Mouse (Mus musculus): ENCODE results near the gene Smpd3. TPM values are rescaled to one million over a fixed set of nuclear protein-coding genes. Genes with fewer than 3 reads are reported as not detected.
"Not testable (repeated sequence)": the region's sequence is repeated elsewhere in the genome, so short reads cannot be mapped to it uniquely, and the experiment has no call there.

The Smpd3 gene
- total and polyA plus RNA-seq, 2 experiments from 2014 or later: 81.5 to 111 TPM

- Histone ChIP-seq H3K9ac (replicated peaks; ENCODE audit: low read length, poor library complexity, severe bottlenecking) (no peak overlapping the region), H3K36me3 (ENCODE audit: insufficient read depth, low read length) (no peaks in the 10 kb centered on the region), H3K9me3 (ENCODE audit: low read length) (no peaks in the 10 kb centered on the region), H3K27me3 (ENCODE audit: insufficient read depth, low read length) (no peaks in the 10 kb centered on the region), H3K4me2 (ENCODE audit: low read depth, low read length, poor library complexity, severe bottlenecking) (no peak overlapping the region), H3K4me3 (ENCODE audit: low read depth, low read length) (no peak overlapping the region), H3K27ac (ENCODE audit: low read depth, low read length) (no peak overlapping the region), H3K4me1 (ENCODE audit: insufficient read depth, low read length) (no peaks in the 10 kb centered on the region)
- 82% methylated on average over 6 of the region's 6 CpGs for WGBS
- ATAC-seq (ENCODE audit: low FRiP score): no peak
- DNase-seq (ENCODE audit: low spot score): no peak
- no peak for TF ChIP-seq CTCF (IDR thresholded peaks at IDR 0.05)
Measured at GRCm38 (mm10) chr8:106313120-106313737, 24.6 kb downstream of the Smpd3 start.

- WGBS: 93% methylated on average over 1 of the region's 1 CpGs
- no peaks in the 10 kb centered on the region for H3K36me3 ChIP-seq (ENCODE audit: insufficient read depth, low read length)
- no peak overlapping the region for H3K4me3 ChIP-seq (ENCODE audit: low read depth, low read length)
Measured at GRCm38 (mm10) chr8:106311967-106312366, 25.8 kb downstream of the Smpd3 start.

GRCm38 (mm10) chr8:106310026-106310652, 27.6 kb downstream of the Smpd3 start:
- ATAC-seq (ENCODE audit: low FRiP score) (no peak), DNase-seq (ENCODE audit: low spot score) (no peak)
- no peak for TF ChIP-seq CTCF (IDR thresholded peaks at IDR 0.05)
- H3K4me2 ChIP-seq (ENCODE audit: low read depth, low read length, poor library complexity, severe bottlenecking): no peak overlapping the region
- no peaks in the 10 kb centered on the region for H3K9me3 ChIP-seq (ENCODE audit: low read length)
- WGBS: 93% methylated on average over 5 of the region's 5 CpGs
- no peak overlapping the region for H3K27ac ChIP-seq (ENCODE audit: low read depth, low read length)
- H3K9ac ChIP-seq (replicated peaks; ENCODE audit: low read length, poor library complexity, severe bottlenecking): no peak overlapping the region
- no peaks in the 10 kb centered on the region for H3K4me1 ChIP-seq (ENCODE audit: insufficient read depth, low read length)
- no peak overlapping the region for H3K4me3 ChIP-seq (ENCODE audit: low read depth, low read length)
- no peaks in the 10 kb centered on the region for H3K36me3 ChIP-seq (ENCODE audit: insufficient read depth, low read length)
- H3K27me3 ChIP-seq (ENCODE audit: insufficient read depth, low read length): no peaks in the 10 kb centered on the region

More at GRCm38 (mm10) chr8:106311967-106312366, 25.8 kb downstream of the Smpd3 start:
- Histone ChIP-seq H3K27me3 (ENCODE audit: insufficient read depth, low read length) (no peaks in the 10 kb centered on the region), H3K27ac (ENCODE audit: low read depth, low read length) (no peak overlapping the region), H3K4me1 (ENCODE audit: insufficient read depth, low read length) (no peaks in the 10 kb centered on the region), H3K9ac (replicated peaks; ENCODE audit: low read length, poor library complexity, severe bottlenecking) (no peak overlapping the region), H3K9me3 (ENCODE audit: low read length) (no peaks in the 10 kb centered on the region), H3K4me2 (ENCODE audit: low read depth, low read length, poor library complexity, severe bottlenecking) (no peak overlapping the region)
- TF ChIP-seq CTCF (IDR thresholded peaks at IDR 0.05): peak; percentile 24; the same call in 1 of the 2 replicates
- DNase-seq (ENCODE audit: low spot score) (no peak), ATAC-seq (ENCODE audit: low FRiP score) (no peak)

- WGBS: 76% methylated on average over 6 of the region's 6 CpGs
- not testable (repeated sequence) for H3K9ac ChIP-seq (replicated peaks; ENCODE audit: low read length, poor library complexity, severe bottlenecking); H3K27me3 ChIP-seq (ENCODE audit: insufficient read depth, low read length); H3K36me3 ChIP-seq (ENCODE audit: insufficient read depth, low read length); H3K9me3 ChIP-seq (ENCODE audit: low read length); ATAC-seq (ENCODE audit: low FRiP score); H3K27ac ChIP-seq (ENCODE audit: low read depth, low read length); H3K4me3 ChIP-seq (ENCODE audit: low read depth, low read length); H3K4me1 ChIP-seq (ENCODE audit: insufficient read depth, low read length); DNase-seq (ENCODE audit: low spot score); H3K4me2 ChIP-seq (ENCODE audit: low read depth, low read length, poor library complexity, severe bottlenecking)
Measured at GRCm38 (mm10) chr8:106308082-106308786, 29.6 kb downstream of the Smpd3 start.

- Histone ChIP-seq H3K9me3 (ENCODE audit: low read length) (no peaks in the 10 kb centered on the region), H3K27ac (ENCODE audit: low read depth, low read length) (no peak overlapping the region), H3K27me3 (ENCODE audit: insufficient read depth, low read length) (no peaks in the 10 kb centered on the region), H3K4me2 (ENCODE audit: low read depth, low read length, poor library complexity, severe bottlenecking) (no peak overlapping the region), H3K4me3 (ENCODE audit: low read depth, low read length) (no peak overlapping the region), H3K36me3 (ENCODE audit: insufficient read depth, low read length) (no peaks in the 10 kb centered on the region), H3K9ac (replicated peaks; ENCODE audit: low read length, poor library complexity, severe bottlenecking) (no peak overlapping the region), H3K4me1 (ENCODE audit: insufficient read depth, low read length) (no peaks in the 10 kb centered on the region)
- 86% methylated on average over 2 of the region's 2 CpGs for WGBS
- TF ChIP-seq CTCF (IDR thresholded peaks at IDR 0.05): no peak
- DNase-seq (ENCODE audit: low spot score): no peak
- ATAC-seq (ENCODE audit: low FRiP score): no peak
Measured at GRCm38 (mm10) chr8:106307586-106307985, 30.2 kb downstream of the Smpd3 start.

GRCm38 (mm10) chr8:106306711-106307248, 31.0 kb downstream of the Smpd3 start:
- not testable (repeated sequence) for H3K9ac ChIP-seq (replicated peaks; ENCODE audit: low read length, poor library complexity, severe bottlenecking); H3K27me3 ChIP-seq (ENCODE audit: insufficient read depth, low read length); DNase-seq (ENCODE audit: low spot score); H3K27ac ChIP-seq (ENCODE audit: low read depth, low read length); H3K36me3 ChIP-seq (ENCODE audit: insufficient read depth, low read length); H3K9me3 ChIP-seq (ENCODE audit: low read length); H3K4me1 ChIP-seq (ENCODE audit: insufficient read depth, low read length); H3K4me2 ChIP-seq (ENCODE audit: low read depth, low read length, poor library complexity, severe bottlenecking); H3K4me3 ChIP-seq (ENCODE audit: low read depth, low read length); ATAC-seq (ENCODE audit: low FRiP score)
- WGBS: 44% methylated on average over 2 of the region's 2 CpGs
